Mouse (Mus musculus): ENCODE data around the gene Depdc1b. TPM values are rescaled to one million over a fixed set of nuclear protein-coding genes. Genes with fewer than 3 reads are reported as not detected.

Gene Depdc1b
- total RNA-seq, 2 experiments from 2014 or later, result 0.82 to 0.92 TPM

DNA sequence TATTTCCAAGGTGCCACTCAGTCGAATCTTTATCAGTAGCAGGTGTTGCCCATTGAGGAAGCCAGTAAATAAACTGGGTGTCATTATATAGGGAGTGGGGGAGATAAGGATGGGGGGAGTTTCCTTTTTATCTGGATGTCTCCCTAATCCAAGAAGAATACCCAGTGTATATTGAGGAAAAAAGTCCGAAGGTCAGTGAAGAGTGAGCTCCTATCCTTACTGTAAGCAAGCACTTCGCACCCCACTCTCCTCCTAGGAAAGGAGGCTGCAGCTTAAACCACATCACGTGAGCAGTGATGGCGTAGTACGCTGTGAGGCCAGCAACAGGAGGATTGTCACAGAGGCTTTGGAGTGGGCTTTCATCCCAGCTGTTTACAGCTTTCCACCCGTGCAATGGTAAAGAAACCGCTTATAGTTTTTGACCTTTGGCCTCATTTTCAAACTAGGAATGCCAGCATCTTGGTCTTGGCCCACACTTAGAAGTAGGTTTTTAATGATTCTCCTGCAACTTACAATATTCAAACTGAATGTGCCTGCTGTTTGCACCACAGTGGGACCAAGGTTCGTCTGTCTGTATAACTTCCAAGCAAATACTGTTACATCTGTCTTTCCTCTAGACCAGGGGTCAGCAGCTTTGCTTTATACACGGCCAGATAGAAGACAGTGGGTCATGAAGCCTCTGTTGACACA, 23.9 kb downstream of the Depdc1b start:
- intact Hi-C loops (cut with DNase I; ENCODE audit: low total_unique reads), result no loop called here
- DNase-seq, result no peak

DNA sequence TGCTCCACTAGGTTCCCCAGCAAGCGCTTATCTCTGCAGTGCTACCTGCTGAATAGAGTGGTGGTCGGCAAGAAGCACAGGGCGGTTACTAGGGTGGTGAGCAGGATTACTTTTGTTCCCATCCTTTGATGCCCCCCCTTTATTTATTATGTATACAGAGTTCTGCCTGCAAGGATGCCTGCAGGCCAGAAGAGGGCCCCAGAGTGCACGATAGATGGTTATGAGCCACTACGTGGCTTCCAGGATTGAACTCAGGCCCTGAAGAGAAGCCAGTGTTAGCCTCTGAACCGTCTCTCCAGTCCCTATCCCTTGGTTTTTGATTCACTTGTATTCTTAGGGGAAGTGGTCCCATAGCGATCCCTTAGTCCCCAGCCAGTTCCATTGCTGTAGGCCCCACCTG, 25.5 kb downstream of the Depdc1b start:
- no peak for DNase-seq
- intact Hi-C loops (cut with DNase I; ENCODE audit: low total_unique reads), result no loop called here

GRCm38 (mm10) chr13:108345756-108346155, 29.6 kb downstream of the Depdc1b start:
- no peak for DNase-seq
- intact Hi-C loops (cut with DNase I; ENCODE audit: low total_unique reads), result no loop called here

GRCm38 (mm10) chr13:108347016-108347415, 30.9 kb downstream of the Depdc1b start:
- peak; percentile 33 for DNase-seq
- intact Hi-C loops (cut with DNase I; ENCODE audit: low total_unique reads), result no loop called here

GRCm38 (mm10) chr13:108349624-108350023, 33.5 kb downstream of the Depdc1b start:
- no peak for DNase-seq

GRCm38 (mm10) chr13:108353781-108354180, 37.6 kb downstream of the Depdc1b start:
- intact Hi-C loops (cut with DNase I; ENCODE audit: low total_unique reads), result no loop called here
- DNase-seq, result no peak

More at GRCm38 (mm10) chr13:108349624-108350023, 33.5 kb downstream of the Depdc1b start:
- intact Hi-C loops (cut with DNase I; ENCODE audit: low total_unique reads), result no loop called here

DNA sequence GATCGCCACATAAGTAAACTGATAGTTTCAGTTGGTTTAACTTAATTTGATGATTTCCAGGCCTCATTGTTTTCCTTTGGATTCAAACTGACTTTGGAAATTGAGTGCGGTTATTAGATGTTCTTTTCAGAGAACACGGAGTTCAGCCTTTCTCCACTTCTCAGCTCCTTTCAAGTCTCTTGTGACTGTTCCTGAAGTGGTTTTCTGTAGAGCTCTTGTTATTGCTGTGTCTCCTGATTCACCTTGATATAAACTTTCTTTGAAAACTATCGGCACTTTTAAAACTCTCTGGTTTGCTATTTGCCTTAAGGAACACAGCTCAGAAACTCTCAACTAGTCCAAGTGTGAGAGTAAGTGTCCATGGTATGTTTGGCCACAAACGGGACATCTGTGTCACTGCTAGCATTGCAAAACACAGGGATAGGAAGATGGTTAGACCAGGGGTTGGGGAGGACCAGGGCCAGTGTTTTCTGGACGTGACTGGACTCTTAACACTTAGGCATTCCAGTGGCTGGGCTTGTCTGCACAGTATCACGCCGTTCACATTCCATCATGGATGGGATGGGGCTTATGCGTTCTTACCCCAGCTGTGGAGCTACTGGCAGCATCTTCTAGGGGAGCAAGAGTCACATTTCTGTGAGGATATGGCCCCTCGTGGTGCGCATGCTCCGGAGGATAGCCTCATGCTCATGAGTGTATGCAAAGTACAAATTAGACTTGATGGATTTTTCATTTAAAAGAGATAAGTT, 38.8 kb downstream of the Depdc1b start:
- intact Hi-C loops (cut with DNase I; ENCODE audit: low total_unique reads), result no loop called here
- DNase-seq, result no peak

GRCm38 (mm10) chr13:108357362-108357761, 41.2 kb downstream of the Depdc1b start:
- DNase-seq, result no peak
- intact Hi-C loops (cut with DNase I; ENCODE audit: low total_unique reads), result no loop called here

GRCm38 (mm10) chr13:108358228-108358627, 42.1 kb downstream of the Depdc1b start:
- intact Hi-C loops (cut with DNase I; ENCODE audit: low total_unique reads), result no loop called here
- no peak for DNase-seq

DNA sequence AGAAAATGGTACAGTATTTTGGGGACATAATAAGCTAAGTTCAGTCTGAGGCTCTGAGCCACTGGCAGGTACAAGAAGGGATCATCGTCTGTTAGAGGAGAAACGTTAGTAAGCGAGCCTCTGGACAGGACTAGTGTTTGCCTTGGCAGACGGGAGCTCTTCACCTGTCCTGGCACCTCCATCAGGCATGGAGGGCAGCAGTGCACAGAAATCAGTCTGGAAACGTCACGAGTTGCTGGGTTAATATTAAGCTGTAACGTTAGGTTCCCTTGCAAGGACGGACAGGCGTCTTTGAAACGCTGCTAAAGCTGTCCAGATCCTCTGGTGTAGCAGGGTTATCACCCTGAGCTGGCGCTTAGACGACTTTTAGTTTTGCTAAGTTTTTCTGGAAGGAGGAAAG, 51.4 kb downstream of the Depdc1b start:
- intact Hi-C loops (cut with DNase I; ENCODE audit: low total_unique reads), result no loop called here
- no peak for DNase-seq

- intact Hi-C loops (cut with DNase I; ENCODE audit: low total_unique reads), result no loop called here
- no peak for DNase-seq
Observed at GRCm38 (mm10) chr13:108370241-108370941, 54.3 kb downstream of the Depdc1b start.

- intact Hi-C loops (cut with DNase I; ENCODE audit: low total_unique reads), result no loop called here
- no peak for DNase-seq
Observed at GRCm38 (mm10) chr13:108371352-108371921, 55.3 kb downstream of the Depdc1b start.

DNA sequence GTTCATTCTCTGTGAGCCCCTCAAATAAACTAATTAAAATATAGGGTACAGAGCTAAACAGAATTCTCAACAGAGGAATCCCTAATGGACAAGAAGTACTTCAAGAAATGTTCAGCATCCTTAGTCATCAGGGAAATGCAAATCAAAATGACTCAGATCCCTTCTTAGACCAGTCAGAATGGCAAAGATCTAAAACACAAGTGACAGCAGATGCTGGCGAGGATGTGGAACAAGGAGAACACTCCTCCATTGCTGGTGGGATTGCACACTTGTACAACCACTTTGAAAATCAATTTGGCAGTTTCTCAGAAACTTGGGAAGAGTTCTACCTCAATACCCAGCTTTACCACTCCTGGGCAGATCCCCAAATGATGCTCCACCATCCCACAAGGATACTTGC, 57.1 kb downstream of the Depdc1b start:
- intact Hi-C loops (cut with DNase I; ENCODE audit: low total_unique reads), result no loop called here
- no peak for DNase-seq

DNA sequence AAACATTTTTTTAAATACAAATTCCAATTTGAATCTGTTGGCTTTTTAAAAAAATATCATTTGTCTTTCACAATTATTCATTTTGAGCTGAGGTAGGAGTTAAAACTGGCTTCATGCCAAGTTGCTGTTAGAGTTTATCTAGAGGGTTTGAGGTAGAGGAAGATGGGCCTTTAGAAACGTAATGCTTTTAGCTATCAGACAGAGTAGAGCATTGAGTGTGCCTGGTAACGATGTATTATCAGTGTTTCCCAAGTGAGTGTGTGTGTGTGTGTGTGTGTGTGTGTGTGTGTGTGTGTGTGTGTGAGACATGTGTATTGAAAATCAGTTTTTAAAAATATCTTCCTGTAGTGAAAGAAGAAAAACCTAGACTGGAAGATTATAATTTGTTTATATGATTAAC, 60.5 kb downstream of the Depdc1b start:
- no peak for DNase-seq
- intact Hi-C loops (cut with DNase I; ENCODE audit: low total_unique reads), result no loop called here

GRCm38 (mm10) chr13:108381161-108381560, 65.0 kb downstream of the Depdc1b start:
- DNase-seq, result no peak
- intact Hi-C loops (cut with DNase I; ENCODE audit: low total_unique reads), result loop anchor here (10.0 kb wide), 1 partner anchor 834 kb away; no protein-coding TSS in a partner anchor

DNA sequence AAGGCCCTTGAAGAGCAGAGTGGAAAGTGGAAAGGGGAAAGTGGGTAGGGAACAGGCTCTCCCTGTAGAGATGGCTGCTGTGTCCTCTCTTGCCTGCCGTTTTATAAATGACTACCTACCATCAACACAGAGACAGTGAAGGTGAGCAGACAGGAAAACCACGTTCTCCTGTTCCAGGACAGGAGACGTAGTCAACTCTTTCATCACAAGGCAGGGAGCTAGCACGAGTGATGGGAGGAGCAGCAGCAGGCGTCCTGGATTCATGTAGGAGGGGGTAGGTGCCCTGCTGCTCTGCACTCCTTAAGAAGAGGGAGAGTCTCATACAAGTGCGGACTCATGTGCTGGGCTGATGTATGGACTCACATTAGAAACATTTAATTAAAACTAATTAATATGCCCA, 66.9 kb downstream of the Depdc1b start:
- intact Hi-C loops (cut with DNase I; ENCODE audit: low total_unique reads), result loop anchor here (10.0 kb wide), 1 partner anchor 832 kb away; no protein-coding TSS in a partner anchor
- DNase-seq, result no peak

- no peak for DNase-seq
- intact Hi-C loops (cut with DNase I; ENCODE audit: low total_unique reads), result loop anchor here (10.0 kb wide), 1 partner anchor 829 kb away; no protein-coding TSS in a partner anchor
Observed at GRCm38 (mm10) chr13:108386058-108386457, 69.9 kb downstream of the Depdc1b start.

DNA sequence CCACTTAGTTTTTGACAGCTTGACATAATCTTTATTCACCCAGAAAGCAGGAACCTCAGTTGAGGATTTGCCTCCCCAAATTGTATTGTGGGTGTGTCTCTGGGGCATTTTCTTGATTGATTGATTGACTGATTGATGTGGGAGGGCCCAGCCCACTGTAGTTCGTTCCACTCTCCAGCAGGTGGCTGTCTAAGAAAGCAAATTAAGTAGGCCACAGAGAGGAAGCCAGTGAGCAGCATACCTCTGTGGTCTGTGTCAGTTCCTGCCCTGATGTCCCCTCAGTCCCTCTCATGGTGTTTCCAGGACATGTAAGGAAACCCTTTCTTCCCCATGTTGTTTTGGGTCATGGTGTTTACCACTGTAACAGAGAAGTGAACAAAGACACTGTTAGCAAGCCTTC, 74.4 kb downstream of the Depdc1b start:
- DNase-seq, result no peak
- intact Hi-C loops (cut with DNase I; ENCODE audit: low total_unique reads), result no loop called here

GRCm38 (mm10) chr13:108403197-108403596, 87.1 kb downstream of the Depdc1b start:
- intact Hi-C loops (cut with DNase I; ENCODE audit: low total_unique reads), result no loop called here
- no peak for DNase-seq

DNA sequence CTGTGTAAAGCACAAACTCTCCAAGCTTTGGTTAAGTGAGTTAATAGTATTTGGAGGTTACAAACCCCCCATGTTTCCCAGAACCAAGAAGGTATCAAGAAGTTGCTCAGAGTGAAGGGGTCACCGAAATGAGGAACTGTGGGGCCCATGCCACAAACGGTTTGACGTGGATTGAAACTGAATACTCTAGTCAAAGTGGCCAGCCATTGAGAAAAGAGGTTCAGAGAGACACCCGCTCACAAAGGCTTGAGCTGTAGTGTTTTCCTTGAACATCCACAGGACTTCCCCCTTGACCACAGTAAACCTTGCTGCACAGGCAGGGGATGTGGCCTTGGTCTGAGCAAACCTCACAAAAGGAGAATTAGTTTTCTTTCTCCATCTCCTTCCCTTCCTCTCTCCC, 88.2 kb downstream of the Depdc1b start:
- no peak for DNase-seq
- intact Hi-C loops (cut with DNase I; ENCODE audit: low total_unique reads), result no loop called here
